Mouse (Mus musculus) olfactory bulb, adult 2 months (tissue): ENCODE measurements around the gene Mdm4.

Experiments
- CTCF ChIP-seq: fragments of 200-500 bp; IDR thresholded peaks from 2 replicates; pipeline ENCODE4 v1.5.1; 2012; ENCODE audit warnings: low read depth, mild to moderate bottlenecking, low read length, moderate library complexity; ENCODE audit not compliant: insufficient read depth
- POLR2A ChIP-seq: fragments of 200-500 bp; IDR thresholded peaks from 2 replicates; pipeline ENCODE4 v1.6.1; 2012; ENCODE audit warnings: mild to moderate bottlenecking, low read depth, low read length, moderate library complexity; ENCODE audit not compliant: insufficient read depth

DNA sequence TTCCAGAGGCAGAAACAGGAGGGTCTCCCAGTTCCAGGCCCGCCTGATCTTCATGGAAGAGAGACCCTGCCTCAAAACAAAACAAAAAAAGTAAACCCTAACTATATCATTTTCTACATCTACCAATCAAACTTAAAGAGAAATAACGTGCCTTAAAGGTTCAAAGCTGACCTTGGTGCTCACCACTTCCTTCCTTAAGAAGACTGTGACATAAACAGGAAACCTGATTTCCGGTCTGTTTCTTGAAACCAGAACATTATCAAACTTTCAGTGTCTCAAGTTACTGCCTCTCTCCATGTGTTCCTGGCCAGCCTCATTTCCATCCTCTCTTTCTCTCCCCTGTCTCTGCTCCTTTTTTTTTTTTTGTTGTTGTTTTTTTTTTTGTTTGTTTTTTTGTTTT is 617 bp downstream of the Mdm4 start:
- TF ChIP-seq CTCF (no peak), POLR2A (no peak)
